11 mouse cellular contexts compared by ENCODE assay signal in the genomic region with DNA sequence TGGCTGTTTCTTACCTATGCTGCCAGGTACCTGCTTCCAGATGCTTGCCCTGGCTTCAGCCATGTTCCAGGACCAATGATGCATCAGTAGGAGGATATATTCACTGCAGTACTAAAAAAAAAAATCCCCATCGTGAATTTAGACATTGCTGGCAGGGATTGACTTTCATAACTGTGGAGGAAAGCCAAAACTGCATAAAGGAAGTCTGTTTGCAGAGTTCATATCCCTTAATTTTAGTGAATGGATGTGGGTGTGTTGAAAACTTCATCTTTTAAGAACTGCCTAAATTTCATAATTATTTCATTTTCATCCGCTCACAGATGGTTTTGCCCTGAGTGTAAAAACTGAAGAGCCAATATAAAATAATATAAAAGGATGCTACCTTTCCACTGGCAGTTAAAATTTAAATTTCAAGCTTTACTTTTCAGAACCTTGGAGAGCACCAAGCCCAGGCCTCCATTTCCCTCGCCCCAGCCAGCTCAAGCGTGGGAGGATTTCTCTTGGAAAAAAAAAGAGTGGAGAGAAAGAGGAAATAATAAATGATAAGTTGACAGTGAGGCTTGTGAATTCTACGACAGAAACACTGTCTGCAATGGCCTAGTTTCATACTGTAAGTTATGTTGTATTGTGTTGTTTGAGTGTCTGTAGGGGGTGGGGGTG. TPM values are rescaled to one million over a fixed set of nuclear protein-coding genes. Genes with fewer than 3 reads are reported as not detected.
A peak's percentile ranks its signal among the peaks of the same experiment; 100 is the strongest.
DNase-seq lines count a peak whose midpoint lies in the region; ATAC-seq and TF ChIP-seq lines count a peak whose summit lies in the region.
"Had no signal": no experiment of that assay in that cellular context is flagged by ENCODE, and none has a peak within 500 bp of the region (broad histone marks: within the 10 kb centered on the region; RNA-seq: fewer than 3 reads in every experiment).

No protein-coding gene starts in this region.

- ATAC-seq in kidney, postnatal 0 days (replicated peaks; ENCODE audit: low FRiP score, low read depth), result no peak
- no peak for ATAC-seq in kidney, embryonic 16.5 days (ENCODE audit: low FRiP score, low TSS enrichment)
- no peak for ATAC-seq in embryonic facial prominence, embryonic 11.5 days (replicated peaks; ENCODE audit: insufficient number of reproducible peaks, low FRiP score, low TSS enrichment, low read depth)
- no peak for ATAC-seq in heart, embryonic 11.5 days (replicated peaks; ENCODE audit: insufficient number of reproducible peaks, low FRiP score, low TSS enrichment)

- no peaks in the 10 kb centered on the region for H3K4me1 ChIP-seq in kidney, postnatal 0 days (replicated peaks; ENCODE audit: insufficient read depth, low read length)
- no peaks in the 10 kb centered on the region for H3K4me1 ChIP-seq in kidney, embryonic 16.5 days (ENCODE audit: insufficient read depth, low read length)
- H3K4me1 ChIP-seq in embryonic facial prominence, embryonic 11.5 days (ENCODE audit: control insufficient read depth, insufficient read depth, low read length), result no peaks in the 10 kb centered on the region
- H3K4me1 ChIP-seq in heart, embryonic 11.5 days (ENCODE audit: control insufficient read depth, insufficient read depth, low read length), result no peaks in the 10 kb centered on the region

- H3K36me3 ChIP-seq in kidney, postnatal 0 days (ENCODE audit: insufficient read depth, low read length), result no peaks in the 10 kb centered on the region
- H3K36me3 ChIP-seq in kidney, embryonic 16.5 days (ENCODE audit: insufficient read depth, low read length), result no peaks in the 10 kb centered on the region
- no peaks in the 10 kb centered on the region for H3K36me3 ChIP-seq in embryonic facial prominence, embryonic 11.5 days (replicated peaks; ENCODE audit: control insufficient read depth, insufficient read depth, low read depth, low read length)
- no peaks in the 10 kb centered on the region for H3K36me3 ChIP-seq in heart, embryonic 11.5 days (ENCODE audit: control insufficient read depth, insufficient read depth, low read length)
- H3K36me3 ChIP-seq: G1E had no signal

- H3K27ac ChIP-seq in kidney, postnatal 0 days, result no peak overlapping the region
- no peak overlapping the region for H3K27ac ChIP-seq in kidney, embryonic 16.5 days (ENCODE audit: low read length)
- no peak overlapping the region for H3K27ac ChIP-seq in embryonic facial prominence, embryonic 11.5 days (replicated peaks; ENCODE audit: low read depth, low read length)
- H3K27ac ChIP-seq in heart, embryonic 11.5 days (ENCODE audit: low read depth, low read length), result no peak overlapping the region
- H3K27ac ChIP-seq: macrophage had no signal

- no peak overlapping the region for H3K9ac ChIP-seq in kidney, postnatal 0 days (ENCODE audit: low read depth, low read length)
- no peak overlapping the region for H3K9ac ChIP-seq in kidney, embryonic 16.5 days (replicated peaks; ENCODE audit: low read length)
- H3K9ac ChIP-seq in embryonic facial prominence, embryonic 11.5 days (replicated peaks; ENCODE audit: low read length), result no peak overlapping the region
- H3K9ac ChIP-seq in heart, embryonic 11.5 days (ENCODE audit: low read depth, low read length), result no peak overlapping the region

- no peak overlapping the region for H3K4me2 ChIP-seq in kidney, postnatal 0 days (ENCODE audit: low read length)
- H3K4me2 ChIP-seq in kidney, embryonic 16.5 days (replicated peaks; ENCODE audit: low read depth, low read length), result no peak overlapping the region
- no peak overlapping the region for H3K4me2 ChIP-seq in embryonic facial prominence, embryonic 11.5 days (ENCODE audit: low read depth, low read length)
- H3K4me2 ChIP-seq in heart, embryonic 11.5 days, result no peak overlapping the region

- H3K4me3 ChIP-seq in kidney, postnatal 0 days (replicated peaks; ENCODE audit: low read depth, low read length), result no peak overlapping the region
- H3K4me3 ChIP-seq in kidney, embryonic 16.5 days (ENCODE audit: low read length), result no peak overlapping the region
- H3K4me3 ChIP-seq in embryonic facial prominence, embryonic 11.5 days (ENCODE audit: low read depth, low read length), result no peak overlapping the region
- H3K4me3 ChIP-seq in heart, embryonic 11.5 days (ENCODE audit: low read depth, low read length), result no peak overlapping the region

- no peak for TF ChIP-seq CTCF in kidney, postnatal 0 days (IDR thresholded peaks at IDR 0.05; ENCODE audit: low read depth)

- DNase-seq in kidney, postnatal 0 days (ENCODE audit: low spot score), result peak; percentile 79
- peak; percentile 22 to 28 for DNase-seq in right cerebral cortex, adult 2 months (ENCODE audit: low spot score in 2 of 2)
- no peak for DNase-seq in right cerebral cortex, postnatal 4 days
- DNase-seq in embryonic facial prominence, embryonic 11.5 days (ENCODE audit: low spot score), result peak; percentile 78
- DNase-seq in thymus, postnatal 14 days, result no peak
- DNase-seq in layer of hippocampus, adult 9-11 months, result no peak
- DNase-seq: thymus, postnatal 4 days had no signal

- H3K9me3 ChIP-seq in kidney, postnatal 0 days (replicated peaks; ENCODE audit: low read length), result no peaks in the 10 kb centered on the region
- no peaks in the 10 kb centered on the region for H3K9me3 ChIP-seq in kidney, embryonic 16.5 days (ENCODE audit: low read length)
- no peaks in the 10 kb centered on the region for H3K9me3 ChIP-seq in embryonic facial prominence, embryonic 11.5 days (replicated peaks; ENCODE audit: control insufficient read depth, low read length)
- no peaks in the 10 kb centered on the region for H3K9me3 ChIP-seq in heart, embryonic 11.5 days (replicated peaks; ENCODE audit: control insufficient read depth, low read length)

- WGBS in kidney, postnatal 0 days, result 18% methylated on average over 5 of the region's 5 CpGs
- WGBS in kidney, embryonic 16.5 days, result 23% methylated on average over 5 of the region's 5 CpGs
- 27% methylated on average over 5 of the region's 5 CpGs for WGBS in embryonic facial prominence, embryonic 11.5 days
- 12% methylated on average over 5 of the region's 5 CpGs for WGBS in heart, embryonic 11.5 days (ENCODE audit: insufficient replicate concordance)

- H3K27me3 ChIP-seq in kidney, postnatal 0 days (ENCODE audit: insufficient read depth, low read length), result no peaks in the 10 kb centered on the region
- H3K27me3 ChIP-seq in kidney, embryonic 16.5 days (ENCODE audit: insufficient read depth, low read length), result no peaks in the 10 kb centered on the region
- H3K27me3 ChIP-seq in embryonic facial prominence, embryonic 11.5 days (ENCODE audit: control insufficient read depth, insufficient read depth, low read length), result no peaks in the 10 kb centered on the region
- H3K27me3 ChIP-seq in heart, embryonic 11.5 days (ENCODE audit: control insufficient read depth, insufficient read depth, low read length), result no peaks in the 10 kb centered on the region

RNA-seq across cellular contexts. Expression of gene Akt3, which starts 50.3 kb away (rescaled TPM):
- 3.4 TPM in 2 replicates for polyA plus RNA-seq in kidney, postnatal 0 days (2015; fragmentation: Nextera tagmentation; extraction: Ambion mirVana)
- polyA plus RNA-seq in kidney, embryonic 16.5 days (2015; fragmentation: Nextera tagmentation; extraction: Ambion mirVana), result 4.4 and 5.0 TPM in 2 replicates
- 13.5 and 15.2 TPM in 2 replicates for polyA plus RNA-seq in embryonic facial prominence, embryonic 11.5 days (2014; fragmentation: Nextera tagmentation; extraction: Ambion mirVana)
- polyA plus RNA-seq in heart, embryonic 11.5 days (2014; fragmentation: Nextera tagmentation; extraction: Ambion mirVana), result 7.1 and 8.4 TPM in 2 replicates
- polyA plus RNA-seq: G1E had no signal

Comparison
In these comparisons a context has a peak if more than half of its experiments do, and no peak if none do; other contexts are left out.
1. DNase-seq: peak in kidney, postnatal 0 days (single experiment), right cerebral cortex, adult 2 months (2 of 2) and embryonic facial prominence, embryonic 11.5 days (single experiment); none in right cerebral cortex, postnatal 4 days (single experiment), thymus, postnatal 14 days (single experiment) and layer of hippocampus, adult 9-11 months (single experiment).